Mouse (Mus musculus): ENCODE measurements at regions not wholly inside any gene's neighbourhood (a gene's known extent, or its start where the extent isn't known, plus 50 kb on each side); places are given as distances from the start of the nearest gene placed in this dataset.

GRCm38 (mm10) chr2:78280219-78280915, 334.2 kb upstream of the Cwc22 start:
- TF ChIP-seq POLR2A (IDR thresholded peaks at IDR 0.05; ENCODE audit: low read depth, low read length) (no peak), CTCF (IDR thresholded peaks at IDR 0.05; ENCODE audit: extremely low read depth, insufficient read length, insufficient replicate concordance, low read depth, low read length) (no peak)
- WGBS = 76% methylated on average over 5 of the region's 5 CpGs
- H3K4me3 ChIP-seq (ENCODE audit: low read depth, low read length) = no peak overlapping the region
- H3K27me3 ChIP-seq (ENCODE audit: control insufficient read depth, insufficient read depth, low read length) = no peaks in the 10 kb centered on the region
- no peaks in the 10 kb centered on the region for H3K36me3 ChIP-seq (ENCODE audit: control insufficient read depth, insufficient read depth, low read length)
- no peaks in the 10 kb centered on the region for H3K4me1 ChIP-seq (ENCODE audit: control insufficient read depth, insufficient read depth, insufficient read length, low read length)
- H3K27ac ChIP-seq (ENCODE audit: insufficient read depth, low read depth, low read length) = no peak overlapping the region

GRCm38 (mm10) chr2:78279382-78280056, 333.3 kb upstream of the Cwc22 start:
- Histone ChIP-seq H3K4me3 (ENCODE audit: low read depth, low read length) (no peak overlapping the region), H3K4me1 (ENCODE audit: control insufficient read depth, insufficient read depth, insufficient read length, low read length) (no peaks in the 10 kb centered on the region), H3K27ac (ENCODE audit: insufficient read depth, low read depth, low read length) (no peak overlapping the region), H3K27me3 (ENCODE audit: control insufficient read depth, insufficient read depth, low read length) (no peaks in the 10 kb centered on the region), H3K36me3 (ENCODE audit: control insufficient read depth, insufficient read depth, low read length) (no peaks in the 10 kb centered on the region)
- no peak for TF ChIP-seq CTCF (IDR thresholded peaks at IDR 0.05; ENCODE audit: extremely low read depth, insufficient read length, insufficient replicate concordance, low read depth, low read length)
- no peak for TF ChIP-seq POLR2A (IDR thresholded peaks at IDR 0.05; ENCODE audit: low read depth, low read length)
- 74% methylated on average over 5 of the region's 5 CpGs for WGBS

DNA sequence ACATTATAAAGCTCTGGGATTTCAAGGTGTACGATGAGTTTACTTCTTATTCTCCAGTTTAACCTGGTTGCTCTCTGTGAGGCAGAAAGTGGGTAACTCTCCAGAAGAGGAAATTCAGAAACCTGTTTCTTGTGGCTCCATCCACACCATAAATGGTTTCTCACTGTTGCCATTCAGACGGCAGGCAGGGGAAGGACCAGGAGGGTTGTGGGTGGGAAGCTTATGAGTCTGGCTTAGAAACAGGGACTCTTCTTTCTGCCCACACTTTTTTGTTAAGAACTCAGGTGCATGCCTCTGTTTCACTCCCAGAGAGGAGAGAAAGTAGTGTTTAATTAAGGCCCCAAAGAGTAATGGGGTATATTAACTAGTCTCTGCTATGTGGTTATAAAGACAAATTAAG, 332.5 kb upstream of the Cwc22 start:
- Histone ChIP-seq H3K27ac (ENCODE audit: insufficient read depth, low read depth, low read length) (no peak overlapping the region), H3K4me3 (ENCODE audit: low read depth, low read length) (no peak overlapping the region), H3K36me3 (ENCODE audit: control insufficient read depth, insufficient read depth, low read length) (no peaks in the 10 kb centered on the region), H3K4me1 (ENCODE audit: control insufficient read depth, insufficient read depth, insufficient read length, low read length) (no peaks in the 10 kb centered on the region), H3K27me3 (ENCODE audit: control insufficient read depth, insufficient read depth, low read length) (no peaks in the 10 kb centered on the region)
- WGBS = 81% methylated on average over 2 of the region's 2 CpGs
- TF ChIP-seq CTCF (IDR thresholded peaks at IDR 0.05; ENCODE audit: extremely low read depth, insufficient read length, insufficient replicate concordance, low read depth, low read length) = no peak
- no peak for TF ChIP-seq POLR2A (IDR thresholded peaks at IDR 0.05; ENCODE audit: low read depth, low read length)

- no peak for TF ChIP-seq CTCF (IDR thresholded peaks at IDR 0.05; ENCODE audit: extremely low read depth, insufficient read length, insufficient replicate concordance, low read depth, low read length)
- TF ChIP-seq POLR2A (IDR thresholded peaks at IDR 0.05; ENCODE audit: low read depth, low read length) = no peak
- H3K4me1 ChIP-seq (ENCODE audit: control insufficient read depth, insufficient read depth, insufficient read length, low read length) = no peaks in the 10 kb centered on the region
- no peak overlapping the region for H3K27ac ChIP-seq (ENCODE audit: insufficient read depth, low read depth, low read length)
- H3K4me3 ChIP-seq (ENCODE audit: low read depth, low read length) = no peak overlapping the region
- WGBS = 83% methylated on average over 8 of the region's 8 CpGs
- H3K36me3 ChIP-seq (ENCODE audit: control insufficient read depth, insufficient read depth, low read length) = no peaks in the 10 kb centered on the region
- H3K27me3 ChIP-seq (ENCODE audit: control insufficient read depth, insufficient read depth, low read length) = no peaks in the 10 kb centered on the region
These were observed 331.5 kb upstream of the Cwc22 start for GRCm38 (mm10) chr2:78277699-78278098.

DNA sequence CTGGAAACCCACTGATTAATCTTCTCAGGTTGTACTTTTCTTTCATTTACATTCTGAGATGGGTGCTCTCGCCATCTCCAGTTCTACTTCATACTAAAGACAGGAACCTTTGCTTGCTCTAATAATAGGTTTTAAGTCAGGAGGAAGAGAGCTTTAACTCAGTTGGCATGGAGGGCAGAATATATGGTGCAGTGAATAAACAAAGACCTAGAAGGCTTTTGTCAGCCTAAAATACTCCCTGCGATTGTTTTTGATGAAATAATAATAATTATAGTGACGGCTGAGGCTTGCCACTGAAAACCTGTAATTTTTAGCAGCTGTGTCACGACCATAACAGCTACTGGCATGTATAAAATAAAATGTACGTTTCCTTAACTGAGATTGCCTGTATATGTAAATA, 327.9 kb upstream of the Cwc22 start:
- Histone ChIP-seq H3K4me1 (ENCODE audit: control insufficient read depth, insufficient read depth, insufficient read length, low read length) (no peaks in the 10 kb centered on the region), H3K36me3 (ENCODE audit: control insufficient read depth, insufficient read depth, low read length) (no peaks in the 10 kb centered on the region), H3K4me3 (ENCODE audit: low read depth, low read length) (no peak overlapping the region), H3K27ac (ENCODE audit: insufficient read depth, low read depth, low read length) (no peak overlapping the region), H3K27me3 (ENCODE audit: control insufficient read depth, insufficient read depth, low read length) (no peaks in the 10 kb centered on the region)
- TF ChIP-seq CTCF (IDR thresholded peaks at IDR 0.05; ENCODE audit: extremely low read depth, insufficient read length, insufficient replicate concordance, low read depth, low read length) (no peak), POLR2A (IDR thresholded peaks at IDR 0.05; ENCODE audit: low read depth, low read length) (no peak)
- 80% methylated on average over 5 of the region's 5 CpGs for WGBS

DNA sequence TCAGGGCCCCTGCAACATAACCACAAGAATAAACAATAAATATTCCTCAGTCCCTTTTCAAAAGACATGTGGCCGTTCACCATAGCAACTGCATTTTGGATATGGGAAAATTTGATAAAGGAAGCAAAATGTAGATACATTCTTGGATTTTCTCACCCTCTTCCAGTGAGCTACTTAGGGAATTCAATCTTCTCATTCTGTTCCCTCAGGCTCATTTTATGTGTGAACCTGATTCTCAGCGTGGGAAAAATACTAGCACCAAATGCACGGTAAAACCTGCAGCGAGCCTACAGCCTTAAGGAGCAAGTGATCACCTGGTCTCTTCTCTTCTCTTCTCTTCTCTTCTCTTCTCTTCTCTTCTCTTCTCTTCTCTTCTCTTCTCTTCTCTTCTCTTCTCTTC, 322.5 kb upstream of the Cwc22 start:
- no peaks in the 10 kb centered on the region for H3K4me1 ChIP-seq (ENCODE audit: control insufficient read depth, insufficient read depth, insufficient read length, low read length)
- no peaks in the 10 kb centered on the region for H3K27me3 ChIP-seq (ENCODE audit: control insufficient read depth, insufficient read depth, low read length)
- H3K4me3 ChIP-seq (ENCODE audit: low read depth, low read length) = no peak overlapping the region
- 79% methylated on average over 4 of the region's 4 CpGs for WGBS
- TF ChIP-seq POLR2A (IDR thresholded peaks at IDR 0.05; ENCODE audit: low read depth, low read length) = no peak
- TF ChIP-seq CTCF (IDR thresholded peaks at IDR 0.05; ENCODE audit: extremely low read depth, insufficient read length, insufficient replicate concordance, low read depth, low read length) = no peak
- no peak overlapping the region for H3K27ac ChIP-seq (ENCODE audit: insufficient read depth, low read depth, low read length)
- no peaks in the 10 kb centered on the region for H3K36me3 ChIP-seq (ENCODE audit: control insufficient read depth, insufficient read depth, low read length)

DNA sequence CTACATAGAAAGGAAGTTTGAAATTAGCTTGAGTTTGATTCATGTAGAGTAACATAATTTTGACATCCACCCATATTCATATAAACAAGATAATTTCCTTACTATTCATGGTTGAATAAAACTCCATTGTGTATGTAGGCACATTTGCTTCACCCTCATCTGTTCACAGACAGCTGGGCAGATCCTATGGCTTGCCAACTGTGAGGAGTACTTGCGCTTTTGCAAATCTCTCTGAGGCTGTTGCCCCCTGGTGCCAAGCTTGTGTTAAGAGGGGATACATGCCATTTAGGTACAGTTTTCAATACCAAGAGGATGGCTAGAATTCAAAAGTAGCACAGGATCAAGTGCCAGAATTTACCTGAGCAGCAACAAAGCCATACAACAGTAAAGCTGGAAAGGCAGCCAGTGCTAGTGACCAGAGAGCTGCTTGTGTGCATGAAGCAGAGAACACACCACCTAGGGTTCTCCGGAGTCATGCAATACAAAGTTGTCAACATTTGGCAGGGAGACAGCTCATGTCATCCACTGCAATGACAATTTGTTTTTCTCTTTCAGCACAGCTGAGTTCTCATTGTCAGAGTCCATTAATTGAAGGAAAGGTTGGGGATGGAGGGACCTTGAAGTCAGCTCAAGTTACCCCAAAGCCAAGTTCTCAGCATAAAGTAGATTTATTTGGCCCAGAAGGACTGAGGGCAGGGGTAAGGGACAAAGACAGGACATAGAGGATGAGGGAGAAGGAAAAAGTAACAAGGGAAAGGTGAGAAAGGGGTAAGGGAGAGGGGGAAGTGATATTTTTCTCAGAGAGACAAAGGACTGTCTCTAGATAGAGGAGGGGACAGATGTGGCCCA, 321.6 kb upstream of the Cwc22 start:
- Histone ChIP-seq H3K36me3 (ENCODE audit: control insufficient read depth, insufficient read depth, low read length) (no peaks in the 10 kb centered on the region), H3K4me3 (ENCODE audit: low read depth, low read length) (no peak overlapping the region), H3K27ac (ENCODE audit: insufficient read depth, low read depth, low read length) (no peak overlapping the region), H3K4me1 (ENCODE audit: control insufficient read depth, insufficient read depth, insufficient read length, low read length) (no peaks in the 10 kb centered on the region), H3K27me3 (ENCODE audit: control insufficient read depth, insufficient read depth, low read length) (no peaks in the 10 kb centered on the region)
- WGBS = 91% methylated on average over 2 of the region's 2 CpGs
- TF ChIP-seq CTCF (IDR thresholded peaks at IDR 0.05; ENCODE audit: extremely low read depth, insufficient read length, insufficient replicate concordance, low read depth, low read length) (no peak), POLR2A (IDR thresholded peaks at IDR 0.05; ENCODE audit: low read depth, low read length) (no peak)

Measured in small intestine, adult 2 months (tissue).